Mouse (Mus musculus) layer of hippocampus, postnatal 14 days (tissue): ENCODE data around the gene Cyp3a16. TPM values are rescaled to one million over a fixed set of nuclear protein-coding genes. Genes with fewer than 3 reads are reported as not detected.
"Not testable (repeated sequence)": the region's sequence is repeated elsewhere in the genome, so short reads cannot be mapped to it uniquely, and the experiment has no call there.

ENCODE experiments used
- DNase-seq, 2 experiments: peaks; one replicate each; pipeline ENCODE4 v3.0.0; 2021 to 2022; ENCODE audit warnings: low spot score in 2 of 2, mixed read lengths in 1 of 2
- long read RNA-seq, 2 experiments: library from polyadenylated mRNA; stranded (forward); transcript quantifications; one replicate each; pipeline ENCODE4 v2.0.0; 2021
- total RNA-seq, 2 experiments: library from RNA; stranded (reverse); gene quantifications; 2 replicates each; pipeline ENCODE4 v1.2.3; 2021

The Cyp3a16 gene
- not detected for total RNA-seq
- long read RNA-seq, experiment 1: 0 reads
- long read RNA-seq, experiment 2: 0 reads

GRCm38 (mm10) chr5:145469623-145470022 is at the start of gene Cyp3a16:
Cyp3a16 (minus strand) TSS chr5:145469723.
- DNase-seq: not testable (repeated sequence)

- no peak for DNase-seq
Measured at GRCm38 (mm10) chr5:145490300-145490699, 20.8 kb upstream of the Cyp3a16 start.

- DNase-seq: no peak
Measured at GRCm38 (mm10) chr5:145464304-145465088, 5.0 kb downstream of the Cyp3a16 start.

- no peak for DNase-seq
Measured at GRCm38 (mm10) chr5:145462321-145462720, 7.2 kb downstream of the Cyp3a16 start.

GRCm38 (mm10) chr5:145454389-145454788 is 15.1 kb downstream of the Cyp3a16 start:
- DNase-seq: no peak

GRCm38 (mm10) chr5:145433688-145434087 is 35.8 kb downstream of the Cyp3a16 start:
- DNase-seq: no peak

GRCm38 (mm10) chr5:145431004-145431403 is 38.5 kb downstream of the Cyp3a16 start:
- no peak for DNase-seq

GRCm38 (mm10) chr5:145422287-145422686 is 47.2 kb downstream of the Cyp3a16 start:
- DNase-seq: no peak

- not testable (repeated sequence) for DNase-seq
Measured at GRCm38 (mm10) chr5:145415416-145415815, 54.1 kb downstream of the Cyp3a16 start.

Other genes with a start within 250 kb of the Cyp3a16 start
- 10 to 100 TPM; 25.0 to 25.2 TPM for gene Zfp655, start 238.0 kb downstream of the Cyp3a16 start, total RNA-seq
- 10 to 100 TPM; 14.8 to 19.6 TPM for gene Zscan25, start 189.2 kb downstream of the Cyp3a16 start, total RNA-seq
- gene Cyp3a57, start 124.4 kb downstream of the Cyp3a16 start, total RNA-seq: not detected
- not detected for gene Cyp3a41b, start 115.0 kb upstream of the Cyp3a16 start, total RNA-seq